Mouse (Mus musculus): Measurements from ENCODE around the gene Sept10. TPM values are rescaled to one million over a fixed set of nuclear protein-coding genes. Genes with fewer than 3 reads are reported as not detected.
A peak's percentile ranks its signal among the peaks of the same experiment; 100 is the strongest.

The Sept10 gene
- polyA plus RNA-seq, 1 experiment from 2014 or later = 21.5 TPM

DNA sequence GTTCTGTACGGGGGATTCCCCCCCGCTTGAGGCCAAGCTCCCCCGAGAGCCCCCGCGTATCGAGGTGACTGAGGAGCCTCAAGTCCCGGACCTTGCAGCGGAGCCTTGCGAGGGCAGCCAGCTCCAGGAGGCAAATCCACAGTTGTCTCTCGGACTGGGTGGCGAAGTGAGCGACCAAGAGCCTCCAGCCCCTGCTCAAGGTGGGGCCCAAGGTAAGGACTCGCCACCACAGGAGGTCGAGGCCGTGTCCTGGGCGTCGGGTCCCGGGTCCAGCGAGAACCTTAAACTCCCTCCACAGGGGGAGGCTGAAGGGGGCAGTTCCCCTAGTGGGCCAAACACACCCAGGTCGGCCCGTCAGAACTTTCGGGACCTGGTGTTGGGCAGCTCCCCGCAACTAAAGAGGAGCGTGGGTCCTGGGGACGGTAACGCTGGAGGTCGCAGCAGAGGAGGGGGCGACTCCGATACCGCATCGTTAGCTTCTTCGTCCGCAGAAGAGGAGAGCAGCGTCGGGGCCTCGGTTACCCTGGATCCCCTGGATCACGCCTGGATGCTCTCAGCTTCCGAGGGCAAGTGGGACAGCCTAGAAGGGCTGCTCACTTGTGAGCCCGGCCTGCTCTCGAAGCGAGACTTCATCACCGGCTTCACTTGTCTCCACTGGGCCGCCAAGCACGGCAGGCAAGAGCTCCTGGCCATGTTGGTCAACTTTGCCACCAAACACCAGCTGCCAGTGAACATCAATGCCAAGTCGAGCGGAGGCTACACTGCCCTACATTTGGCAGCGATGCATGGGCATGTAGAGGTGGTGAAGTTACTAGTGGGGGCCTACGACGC lies 839 bp upstream of the Sept10 start:
- peak overlapping the region; percentile 94 for H3K4me2 ChIP-seq (replicated peaks; ENCODE audit: low read depth)
- peaks cover 3% of the 10 kb centered on the region; the same call in 1 of the 2 replicates for H3K4me1 ChIP-seq (replicated peaks; ENCODE audit: control insufficient read depth, insufficient read depth, low read length)
- ATAC-seq = peak; percentile 12; the same call in 1 of the 2 replicates
- peak overlapping the region; percentile 78 for H3K27ac ChIP-seq (ENCODE audit: low read depth, low read length)
- peak overlapping the region; percentile 80 for H3K9ac ChIP-seq (ENCODE audit: low read depth, low read length)
- peak overlapping the region; percentile 90 for H3K4me3 ChIP-seq (ENCODE audit: low read depth, low read length)
- no peaks in the 10 kb centered on the region for H3K27me3 ChIP-seq (replicated peaks; ENCODE audit: control insufficient read depth, insufficient read depth, low read length)
- TF ChIP-seq CTCF (IDR thresholded peaks at IDR 0.05; ENCODE audit: low read depth) = no peak
- WGBS = 3% methylated on average over 49 of the region's 49 CpGs
- no peaks in the 10 kb centered on the region for H3K9me3 ChIP-seq (ENCODE audit: control insufficient read depth)
- no peaks in the 10 kb centered on the region for H3K36me3 ChIP-seq (ENCODE audit: control insufficient read depth, insufficient read depth)

DNA sequence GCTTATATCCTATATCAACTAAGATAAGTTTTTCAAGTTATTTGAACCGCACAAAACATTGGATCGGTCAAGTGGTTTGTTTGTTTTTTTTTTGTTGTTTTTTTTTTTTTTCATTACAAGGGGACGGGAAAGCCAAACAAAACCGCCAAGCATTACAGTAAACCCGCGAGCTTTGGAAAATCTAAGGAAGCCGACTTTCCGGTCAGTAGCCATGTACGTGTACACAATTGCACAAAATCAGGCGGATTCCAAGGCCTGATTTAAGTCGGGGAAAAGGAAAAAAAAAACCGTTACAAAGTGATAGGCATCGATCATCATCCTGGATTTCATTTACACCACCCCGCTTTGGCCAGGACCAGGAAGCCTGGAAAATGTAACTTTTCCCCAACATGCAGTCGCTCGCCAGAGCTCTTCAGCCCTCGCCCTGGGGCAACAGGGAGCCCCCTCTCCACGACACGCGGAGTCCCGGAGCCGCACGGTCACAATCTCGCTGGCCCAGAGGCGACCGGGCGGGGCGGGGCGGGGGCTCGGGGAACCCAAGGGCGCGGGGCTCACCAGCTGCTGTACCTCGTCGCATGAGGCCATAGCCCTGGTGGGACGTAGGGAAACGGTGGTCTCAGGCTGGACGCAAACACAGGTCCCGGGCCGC lies 699 bp downstream of the Sept10 start:
- no peak for TF ChIP-seq CTCF (IDR thresholded peaks at IDR 0.05; ENCODE audit: low read depth)
- peak overlapping the region; percentile 80 for H3K9ac ChIP-seq (ENCODE audit: low read depth, low read length)
- peak overlapping the region; percentile 78 for H3K27ac ChIP-seq (ENCODE audit: low read depth, low read length)
- ATAC-seq = no peak
- no peaks in the 10 kb centered on the region for H3K9me3 ChIP-seq (ENCODE audit: control insufficient read depth)
- H3K27me3 ChIP-seq (replicated peaks; ENCODE audit: control insufficient read depth, insufficient read depth, low read length) = no peaks in the 10 kb centered on the region
- peak overlapping the region; percentile 90 for H3K4me3 ChIP-seq (ENCODE audit: low read depth, low read length)
- H3K36me3 ChIP-seq (ENCODE audit: control insufficient read depth, insufficient read depth) = no peaks in the 10 kb centered on the region
- peak overlapping the region; percentile 94 for H3K4me2 ChIP-seq (replicated peaks; ENCODE audit: low read depth)
- 2% methylated on average over 39 of the region's 39 CpGs for WGBS
- H3K4me1 ChIP-seq (replicated peaks; ENCODE audit: control insufficient read depth, insufficient read depth, low read length) = peaks cover 3% of the 10 kb centered on the region; the same call in 1 of the 2 replicates

DNA sequence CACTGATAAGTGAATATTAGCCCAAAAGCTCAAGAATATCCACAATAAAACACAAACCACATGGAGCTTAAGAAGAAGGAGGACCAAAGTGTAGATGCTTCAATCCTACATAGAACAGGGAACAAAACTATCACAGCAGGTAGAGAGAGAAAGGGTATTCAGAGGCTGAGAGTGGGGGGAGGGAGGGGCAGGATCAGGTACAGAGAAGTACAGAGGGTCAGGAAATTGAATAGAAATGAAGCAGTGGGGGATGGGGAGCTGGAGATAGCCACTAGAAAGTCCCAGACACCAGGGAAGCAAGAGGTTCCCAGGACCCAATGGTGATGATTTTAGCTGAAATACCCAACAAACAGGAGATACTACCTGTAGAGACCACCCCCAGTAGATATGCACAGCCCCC lies 21.6 kb downstream of the Sept10 start:
- ATAC-seq = no peak
- no peak for TF ChIP-seq CTCF (IDR thresholded peaks at IDR 0.05; ENCODE audit: low read depth)

DNA sequence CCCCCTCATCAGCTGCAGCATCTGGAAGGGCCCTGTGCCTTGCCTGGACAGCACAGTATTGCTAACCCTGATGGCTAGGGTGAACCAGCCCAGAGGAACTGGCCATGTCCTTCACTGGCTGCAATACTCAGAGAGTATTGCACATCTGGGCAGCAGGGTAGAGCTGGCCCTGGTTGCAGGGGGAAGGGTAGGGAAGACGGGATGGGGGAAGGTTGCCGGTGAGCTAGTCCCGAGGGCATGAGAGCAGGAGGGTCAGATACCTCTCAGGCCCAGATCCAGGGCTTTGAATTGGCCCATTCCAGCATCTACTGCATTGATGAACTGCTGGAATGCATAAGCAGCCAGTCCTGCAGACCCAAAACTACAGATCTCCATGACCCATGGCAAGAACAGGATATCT lies 24.9 kb downstream of the Sept10 start:
- Histone ChIP-seq H3K4me1 (replicated peaks; ENCODE audit: control insufficient read depth, insufficient read depth, low read length) (no peaks in the 10 kb centered on the region), H3K4me2 (replicated peaks; ENCODE audit: low read depth) (no peak overlapping the region), H3K36me3 (ENCODE audit: control insufficient read depth, insufficient read depth) (no peaks in the 10 kb centered on the region), H3K27ac (ENCODE audit: low read depth, low read length) (no peak overlapping the region), H3K9me3 (ENCODE audit: control insufficient read depth) (no peaks in the 10 kb centered on the region), H3K27me3 (replicated peaks; ENCODE audit: control insufficient read depth, insufficient read depth, low read length) (no peaks in the 10 kb centered on the region), H3K4me3 (ENCODE audit: low read depth, low read length) (no peak overlapping the region), H3K9ac (ENCODE audit: low read depth, low read length) (no peak overlapping the region)
- ATAC-seq = no peak
- 87% methylated on average over 3 of the region's 3 CpGs for WGBS
- no peak for TF ChIP-seq CTCF (IDR thresholded peaks at IDR 0.05; ENCODE audit: low read depth)

More for the DNA sequence above, 21.6 kb downstream of the Sept10 start:
- Histone ChIP-seq H3K4me2 (replicated peaks; ENCODE audit: low read depth) (no peak overlapping the region), H3K27ac (ENCODE audit: low read depth, low read length) (no peak overlapping the region), H3K27me3 (replicated peaks; ENCODE audit: control insufficient read depth, insufficient read depth, low read length) (no peaks in the 10 kb centered on the region), H3K4me3 (ENCODE audit: low read depth, low read length) (no peak overlapping the region), H3K9me3 (ENCODE audit: control insufficient read depth) (no peaks in the 10 kb centered on the region), H3K9ac (ENCODE audit: low read depth, low read length) (no peak overlapping the region), H3K4me1 (replicated peaks; ENCODE audit: control insufficient read depth, insufficient read depth, low read length) (no peaks in the 10 kb centered on the region), H3K36me3 (ENCODE audit: control insufficient read depth, insufficient read depth) (no peaks in the 10 kb centered on the region)

DNA sequence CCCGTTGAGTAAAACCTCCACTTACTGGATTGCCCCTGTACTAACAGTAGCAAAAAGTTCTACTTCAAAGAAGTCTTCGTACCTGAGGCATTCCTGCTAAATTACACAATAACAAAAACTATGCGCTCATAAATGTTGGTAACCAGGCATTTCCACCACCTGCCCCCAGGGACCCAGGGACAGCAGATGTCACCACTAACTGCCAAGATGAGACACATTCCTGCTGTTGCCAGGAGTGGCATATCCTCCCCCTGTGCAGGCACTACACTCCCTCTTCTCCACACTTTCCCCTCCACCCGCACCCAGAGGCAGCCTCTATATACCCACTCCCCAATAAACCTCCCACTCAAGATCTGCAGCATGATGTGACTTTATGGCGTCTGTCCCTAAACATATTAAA lies 26.8 kb downstream of the Sept10 start:
- no peaks in the 10 kb centered on the region for H3K4me1 ChIP-seq (replicated peaks; ENCODE audit: control insufficient read depth, insufficient read depth, low read length)
- WGBS = 66% methylated on average over 5 of the region's 5 CpGs
- no peaks in the 10 kb centered on the region for H3K27me3 ChIP-seq (replicated peaks; ENCODE audit: control insufficient read depth, insufficient read depth, low read length)
- no peak for ATAC-seq
- no peak overlapping the region for H3K4me3 ChIP-seq (ENCODE audit: low read depth, low read length)
- H3K27ac ChIP-seq (ENCODE audit: low read depth, low read length) = no peak overlapping the region
- H3K9ac ChIP-seq (ENCODE audit: low read depth, low read length) = no peak overlapping the region
- H3K9me3 ChIP-seq (ENCODE audit: control insufficient read depth) = no peaks in the 10 kb centered on the region
- H3K4me2 ChIP-seq (replicated peaks; ENCODE audit: low read depth) = no peak overlapping the region
- TF ChIP-seq CTCF (IDR thresholded peaks at IDR 0.05; ENCODE audit: low read depth) = no peak
- H3K36me3 ChIP-seq (ENCODE audit: control insufficient read depth, insufficient read depth) = peaks cover 5% of the 10 kb centered on the region; the same call in 1 of the 2 replicates

DNA sequence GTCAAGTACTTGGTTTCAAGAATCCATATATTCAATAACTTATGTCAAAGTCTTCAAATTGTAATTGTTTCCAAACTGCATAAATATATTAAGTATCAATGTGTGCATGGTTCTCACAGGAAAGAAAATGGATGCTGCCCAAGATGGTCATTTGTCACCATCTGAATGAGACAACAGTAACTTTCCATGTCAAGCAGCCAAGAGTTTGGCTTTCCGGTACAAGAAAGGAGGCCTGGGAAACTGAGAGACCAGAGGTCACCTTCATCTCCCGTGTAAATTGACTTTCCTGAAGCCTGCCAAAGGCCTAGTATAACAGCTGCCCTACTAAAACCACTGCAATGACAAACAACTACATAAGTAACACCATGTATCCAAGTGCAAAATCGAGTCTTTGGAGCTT lies 39.3 kb downstream of the Sept10 start:
- Histone ChIP-seq H3K9me3 (ENCODE audit: control insufficient read depth) (no peaks in the 10 kb centered on the region), H3K9ac (ENCODE audit: low read depth, low read length) (no peak overlapping the region), H3K36me3 (ENCODE audit: control insufficient read depth, insufficient read depth) (no peaks in the 10 kb centered on the region; the same call in 1 of the 2 replicates), H3K4me1 (replicated peaks; ENCODE audit: control insufficient read depth, insufficient read depth, low read length) (no peaks in the 10 kb centered on the region), H3K27me3 (replicated peaks; ENCODE audit: control insufficient read depth, insufficient read depth, low read length) (no peaks in the 10 kb centered on the region), H3K4me3 (ENCODE audit: low read depth, low read length) (no peak overlapping the region), H3K4me2 (replicated peaks; ENCODE audit: low read depth) (no peak overlapping the region), H3K27ac (ENCODE audit: low read depth, low read length) (no peak overlapping the region)
- no peak for ATAC-seq
- 73% methylated on average over 3 of the region's 3 CpGs for WGBS
- TF ChIP-seq CTCF (IDR thresholded peaks at IDR 0.05; ENCODE audit: low read depth) = no peak
